11 mouse cellular contexts compared by ENCODE assay signal in the genomic region with DNA sequence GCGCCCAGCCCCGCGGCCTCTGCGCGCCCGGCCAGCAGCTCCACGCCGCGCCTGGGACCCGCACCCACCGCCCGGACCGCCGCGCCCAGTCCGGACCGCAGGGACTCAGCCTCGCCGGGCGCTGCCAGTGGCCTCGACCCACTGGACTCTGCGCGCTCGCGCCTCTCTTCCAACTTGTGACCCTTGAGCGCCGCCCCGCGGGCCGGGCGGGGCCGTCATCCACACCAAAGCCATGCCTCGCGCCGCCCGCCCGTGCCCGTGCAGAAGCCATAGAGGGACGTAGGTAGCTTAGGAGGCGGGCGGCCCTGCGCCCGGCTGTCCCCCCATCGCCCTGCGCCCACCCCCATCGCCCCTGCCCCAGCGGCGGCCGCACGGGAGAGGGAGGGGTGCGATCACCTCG. TPM values are rescaled to one million over a fixed set of nuclear protein-coding genes. Genes with fewer than 3 reads are reported as not detected.
DNase-seq lines count a peak whose midpoint lies in the region; ATAC-seq and TF ChIP-seq lines count a peak whose summit lies in the region.
"Had no signal": no experiment of that assay in that cellular context is flagged by ENCODE, and none has a peak within 500 bp of the region (broad histone marks: within the 10 kb centered on the region; RNA-seq: fewer than 3 reads in every experiment).

No protein-coding gene starts in this region.

- peak overlapping the region; percentile 15 for H3K4me3 ChIP-seq in kidney, embryonic 15.5 days (replicated peaks)
- H3K4me3 ChIP-seq in ES-Bruce4 (ENCODE audit: low read depth, low read length) = peak overlapping the region; percentile 40
- no peak overlapping the region for H3K4me3 ChIP-seq in intestine, postnatal 0 days (ENCODE audit: low read depth, low read length)
- H3K4me3 ChIP-seq: megakaryocyte, embryonic 14.5 days had no signal

- H3K36me3 ChIP-seq in kidney, embryonic 15.5 days = peaks cover 78% of the 10 kb centered on the region
- H3K36me3 ChIP-seq in ES-Bruce4 (ENCODE audit: control insufficient read depth, insufficient read depth, low read length, poor library complexity, severe bottlenecking) = peaks cover 21% of the 10 kb centered on the region
- H3K36me3 ChIP-seq in intestine, postnatal 0 days (ENCODE audit: control insufficient read depth, insufficient read depth) = peaks cover 63% of the 10 kb centered on the region

- H3K4me2 ChIP-seq in kidney, embryonic 15.5 days = peak overlapping the region; percentile 45
- no peak overlapping the region for H3K4me2 ChIP-seq in intestine, postnatal 0 days (replicated peaks; ENCODE audit: low read depth)

- H3K27me3 ChIP-seq in kidney, embryonic 15.5 days = no peaks in the 10 kb centered on the region
- no peaks in the 10 kb centered on the region for H3K27me3 ChIP-seq in ES-Bruce4 (ENCODE audit: control insufficient read depth, insufficient read depth, low read length, poor library complexity, severe bottlenecking)
- H3K27me3 ChIP-seq in intestine, postnatal 0 days (replicated peaks; ENCODE audit: control insufficient read depth, insufficient read depth, low read length) = no peaks in the 10 kb centered on the region

- H3K27ac ChIP-seq in kidney, embryonic 15.5 days = no peak overlapping the region
- H3K27ac ChIP-seq in ES-Bruce4 (ENCODE audit: insufficient read depth, low read length) = no peak overlapping the region
- no peak overlapping the region for H3K27ac ChIP-seq in intestine, postnatal 0 days (ENCODE audit: low read depth, low read length)

- peak; percentile 44 for DNase-seq in embryo, embryonic 10.5 days (ENCODE audit: low spot score)
- no peak for DNase-seq in embryo, embryonic 10 days (ENCODE audit: low spot score)
- DNase-seq in kidney, adult 8-10 months = no peak
- no peak for DNase-seq in urinary bladder, adult 18-20 months (ENCODE audit: low spot score in 2 of 2)
- DNase-seq: B cell, adult 2 months; cerebellum, adult 8-10 months had no signal

- WGBS in kidney, embryonic 15.5 days = 28% methylated on average over 52 of the region's 52 CpGs
- 37% methylated on average over 48 of the region's 52 CpGs for WGBS in intestine, postnatal 0 days

- TF ChIP-seq EP300 in ES-Bruce4 (IDR thresholded peaks at IDR 0.05; ENCODE audit: insufficient read depth, low read depth, low read length) = no peak

- H3K4me1 ChIP-seq in kidney, embryonic 15.5 days = peaks cover 7% of the 10 kb centered on the region; the same call in 1 of the 2 replicates
- H3K4me1 ChIP-seq in ES-Bruce4 (ENCODE audit: control insufficient read depth, insufficient read depth, low read length) = no peaks in the 10 kb centered on the region
- no peaks in the 10 kb centered on the region for H3K4me1 ChIP-seq in intestine, postnatal 0 days (replicated peaks; ENCODE audit: control insufficient read depth, insufficient read depth, low read length)

- H3K9ac ChIP-seq in kidney, embryonic 15.5 days = no peak overlapping the region
- peak overlapping the region; percentile 46 for H3K9ac ChIP-seq in ES-Bruce4 (ENCODE audit: low read depth, poor library complexity, severe bottlenecking)
- no peak overlapping the region for H3K9ac ChIP-seq in intestine, postnatal 0 days (ENCODE audit: low read depth, low read length)

- no peak for ATAC-seq in kidney, embryonic 15.5 days (replicated peaks; ENCODE audit: low FRiP score)
- ATAC-seq in intestine, postnatal 0 days = no peak
- ATAC-seq in cerebellum, adult (ENCODE audit: insufficient number of reproducible peaks, low FRiP score, low TSS enrichment) = no peak

- TF ChIP-seq CTCF in ES-Bruce4 (IDR thresholded peaks at IDR 0.05; ENCODE audit: low read depth, low read length) = peak; percentile 26
- TF ChIP-seq CTCF in intestine, postnatal 0 days (IDR thresholded peaks at IDR 0.05; ENCODE audit: low read depth) = peak; percentile 33; the same call in 1 of the 2 replicates

- TF ChIP-seq POLR2A in ES-Bruce4 (IDR thresholded peaks at IDR 0.05; ENCODE audit: insufficient read depth, low read length) = no peak

- H3K9me3 ChIP-seq in kidney, embryonic 15.5 days (replicated peaks) = peaks cover 34% of the 10 kb centered on the region
- H3K9me3 ChIP-seq in ES-Bruce4 (replicated peaks; ENCODE audit: control insufficient read depth, insufficient read depth, low read length, poor library complexity, severe bottlenecking) = peaks cover 35% of the 10 kb centered on the region
- H3K9me3 ChIP-seq in intestine, postnatal 0 days (ENCODE audit: control insufficient read depth) = no peaks in the 10 kb centered on the region

RNA-seq across cellular contexts. Expression of a gene that starts 11.0 kb away (rescaled TPM):
- 43.7 and 54.4 TPM in 2 replicates for polyA plus RNA-seq in kidney, embryonic 15.5 days (2015; fragmentation: Nextera tagmentation; extraction: Ambion mirVana)
- 21.9 and 23.0 TPM in 2 replicates for polyA plus RNA-seq in ES-Bruce4 (2011; ENCODE audit: insufficient read depth, insufficient read length, low read depth, missing spikeins)
- polyA plus RNA-seq in intestine, postnatal 0 days (2015; fragmentation: Nextera tagmentation; extraction: Ambion mirVana) = 18.7 and 20.1 TPM in 2 replicates

RNA-seq across cellular contexts. Expression of a gene that starts 18.9 kb away (rescaled TPM):
- 0.05 and 0.19 TPM in 2 replicates for polyA plus RNA-seq in kidney, embryonic 15.5 days (2015; fragmentation: Nextera tagmentation; extraction: Ambion mirVana)
- polyA plus RNA-seq in ES-Bruce4 (2011; ENCODE audit: insufficient read depth, insufficient read length, low read depth, missing spikeins) = 7.3 and 8.4 TPM in 2 replicates
- polyA plus RNA-seq in intestine, postnatal 0 days (2015; fragmentation: Nextera tagmentation; extraction: Ambion mirVana) = 0.38 and 0.43 TPM in 2 replicates

RNA-seq across cellular contexts. Expression of a gene that starts 19.5 kb away (rescaled TPM):
- 0.12 and 0.14 TPM in 2 replicates for polyA plus RNA-seq in kidney, embryonic 15.5 days (2015; fragmentation: Nextera tagmentation; extraction: Ambion mirVana)
- 1.0 and 1.2 TPM in 2 replicates for polyA plus RNA-seq in ES-Bruce4 (2011; ENCODE audit: insufficient read depth, insufficient read length, low read depth, missing spikeins)
- polyA plus RNA-seq in intestine, postnatal 0 days (2015; fragmentation: Nextera tagmentation; extraction: Ambion mirVana) = 0.13 TPM in 1 of 2 replicates, not detected in the other

RNA-seq across cellular contexts. Expression of a gene that starts 31.1 kb away (rescaled TPM):
- 913 and 925 TPM in 2 replicates for polyA plus RNA-seq in kidney, embryonic 15.5 days (2015; fragmentation: Nextera tagmentation; extraction: Ambion mirVana)
- polyA plus RNA-seq in ES-Bruce4 (2011; ENCODE audit: insufficient read depth, insufficient read length, low read depth, missing spikeins) = 445 and 449 TPM in 2 replicates
- polyA plus RNA-seq in intestine, postnatal 0 days (2015; fragmentation: Nextera tagmentation; extraction: Ambion mirVana) = 888 and 937 TPM in 2 replicates

RNA-seq across cellular contexts. Expression of a gene that starts 31.4 kb away (rescaled TPM):
- 88.5 and 102 TPM in 2 replicates for polyA plus RNA-seq in kidney, embryonic 15.5 days (2015; fragmentation: Nextera tagmentation; extraction: Ambion mirVana)
- 49.6 and 61.5 TPM in 2 replicates for polyA plus RNA-seq in ES-Bruce4 (2011; ENCODE audit: insufficient read depth, insufficient read length, low read depth, missing spikeins)
- polyA plus RNA-seq in intestine, postnatal 0 days (2015; fragmentation: Nextera tagmentation; extraction: Ambion mirVana) = 41.2 and 43.5 TPM in 2 replicates
